Mouse (Mus musculus): ENCODE data around the gene Iqcb1. TPM values are rescaled to one million over a fixed set of nuclear protein-coding genes. Genes with fewer than 3 reads are reported as not detected.

Iqcb1 gene
- polyA plus RNA-seq, 1 experiment = 0.23 TPM

DNA sequence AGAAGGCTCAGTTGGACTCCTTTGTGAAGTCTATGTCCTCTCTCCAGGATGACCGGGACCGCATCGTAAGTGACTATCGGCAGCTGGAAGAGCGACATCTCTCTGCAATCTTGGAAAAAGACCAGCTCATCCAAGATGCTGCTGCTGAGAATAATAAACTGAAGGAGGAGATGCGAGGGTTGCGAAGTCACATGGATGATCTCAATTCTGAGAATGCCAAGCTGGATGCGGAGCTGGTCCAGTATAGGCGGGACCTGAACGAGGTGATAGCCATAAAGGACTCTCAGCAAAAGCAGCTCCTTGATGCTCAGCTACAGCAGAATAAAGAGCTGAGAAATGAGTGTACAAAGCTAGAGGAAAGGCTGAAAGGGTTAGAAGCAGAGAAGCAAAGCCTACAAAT lies 90.3 kb downstream of the Iqcb1 start:
- Histone ChIP-seq H3K4me3 (ENCODE audit: low read depth, low read length) (no peak overlapping the region), H3K4me1 (ENCODE audit: control insufficient read depth, insufficient read depth, insufficient read length, low read length) (no peaks in the 10 kb centered on the region), H3K27ac (ENCODE audit: insufficient read depth, low read depth, low read length) (no peak overlapping the region), H3K27me3 (ENCODE audit: control insufficient read depth, insufficient read depth, low read length) (no peaks in the 10 kb centered on the region), H3K36me3 (ENCODE audit: control insufficient read depth, insufficient read depth, low read length) (peaks cover 74% of the 10 kb centered on the region)
- no peak for TF ChIP-seq CTCF (IDR thresholded peaks at IDR 0.05; ENCODE audit: extremely low read depth, insufficient read length, insufficient replicate concordance, low read depth, low read length)
- TF ChIP-seq POLR2A (IDR thresholded peaks at IDR 0.05; ENCODE audit: low read depth, low read length) = no peak
- 90% methylated on average over 10 of the region's 10 CpGs for WGBS

DNA sequence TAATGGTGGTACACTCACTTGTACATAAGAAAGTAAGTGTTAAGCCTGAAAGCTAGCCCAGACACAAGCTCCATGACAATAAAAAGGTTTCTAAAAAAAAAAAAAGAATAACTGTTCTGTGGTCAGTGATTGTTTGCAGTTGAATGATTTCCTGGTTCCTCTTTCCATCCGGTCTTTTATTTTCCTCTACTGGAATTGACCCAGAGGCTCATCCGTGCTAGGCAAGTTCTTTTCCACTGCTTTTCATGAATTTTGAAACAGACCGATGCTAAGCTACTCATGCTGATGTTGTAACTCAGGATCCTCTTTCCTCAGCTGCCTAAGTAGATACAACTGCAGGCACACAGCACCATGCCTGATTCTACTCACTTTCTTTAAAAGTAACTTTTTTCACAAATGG lies 92.2 kb downstream of the Iqcb1 start:
- TF ChIP-seq POLR2A (IDR thresholded peaks at IDR 0.05; ENCODE audit: low read depth, low read length) (no peak), CTCF (IDR thresholded peaks at IDR 0.05; ENCODE audit: extremely low read depth, insufficient read length, insufficient replicate concordance, low read depth, low read length) (no peak)
- peaks cover 67% of the 10 kb centered on the region for H3K36me3 ChIP-seq (ENCODE audit: control insufficient read depth, insufficient read depth, low read length)
- WGBS = 68% methylated on average over 3 of the region's 3 CpGs

DNA sequence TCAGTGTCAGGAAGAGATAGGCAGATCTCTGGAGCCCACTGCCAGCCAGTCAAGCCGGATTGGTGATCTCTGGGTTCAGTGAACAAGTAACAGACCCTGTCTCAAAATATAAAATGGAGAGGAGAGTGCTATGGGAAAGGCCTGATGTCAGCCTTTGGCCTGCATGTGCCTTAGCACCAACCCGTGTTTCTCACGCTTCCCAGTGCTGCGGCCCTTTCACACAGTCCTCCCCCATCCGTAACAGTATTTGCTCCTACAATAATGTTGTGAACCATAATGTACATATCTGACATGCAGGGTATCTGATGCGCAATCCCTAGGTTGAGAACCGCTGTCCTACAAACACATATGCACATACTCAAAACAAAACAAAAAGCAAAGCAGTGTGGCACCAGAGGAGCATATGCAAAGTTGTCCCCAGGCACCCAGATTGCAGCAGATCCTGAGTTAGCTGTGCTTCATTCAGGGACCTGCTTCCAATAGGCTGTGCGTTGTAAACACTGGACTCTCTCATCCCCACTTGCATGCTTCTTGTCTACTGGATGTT lies 93.0 kb downstream of the Iqcb1 start:
- no peak overlapping the region for H3K27ac ChIP-seq (ENCODE audit: insufficient read depth, low read depth, low read length)
- no peak for TF ChIP-seq CTCF (IDR thresholded peaks at IDR 0.05; ENCODE audit: extremely low read depth, insufficient read length, insufficient replicate concordance, low read depth, low read length)
- TF ChIP-seq POLR2A (IDR thresholded peaks at IDR 0.05; ENCODE audit: low read depth, low read length) = no peak
- no peak overlapping the region for H3K4me3 ChIP-seq (ENCODE audit: low read depth, low read length)
- peaks cover 66% of the 10 kb centered on the region for H3K36me3 ChIP-seq (ENCODE audit: control insufficient read depth, insufficient read depth, low read length)
- WGBS = 93% methylated on average over 8 of the region's 8 CpGs
- no peaks in the 10 kb centered on the region for H3K4me1 ChIP-seq (ENCODE audit: control insufficient read depth, insufficient read depth, insufficient read length, low read length)
- no peaks in the 10 kb centered on the region for H3K27me3 ChIP-seq (ENCODE audit: control insufficient read depth, insufficient read depth, low read length)

More for the DNA sequence above, 92.2 kb downstream of the Iqcb1 start:
- Histone ChIP-seq H3K4me3 (ENCODE audit: low read depth, low read length) (no peak overlapping the region), H3K4me1 (ENCODE audit: control insufficient read depth, insufficient read depth, insufficient read length, low read length) (no peaks in the 10 kb centered on the region), H3K27ac (ENCODE audit: insufficient read depth, low read depth, low read length) (no peak overlapping the region), H3K27me3 (ENCODE audit: control insufficient read depth, insufficient read depth, low read length) (no peaks in the 10 kb centered on the region)

DNA sequence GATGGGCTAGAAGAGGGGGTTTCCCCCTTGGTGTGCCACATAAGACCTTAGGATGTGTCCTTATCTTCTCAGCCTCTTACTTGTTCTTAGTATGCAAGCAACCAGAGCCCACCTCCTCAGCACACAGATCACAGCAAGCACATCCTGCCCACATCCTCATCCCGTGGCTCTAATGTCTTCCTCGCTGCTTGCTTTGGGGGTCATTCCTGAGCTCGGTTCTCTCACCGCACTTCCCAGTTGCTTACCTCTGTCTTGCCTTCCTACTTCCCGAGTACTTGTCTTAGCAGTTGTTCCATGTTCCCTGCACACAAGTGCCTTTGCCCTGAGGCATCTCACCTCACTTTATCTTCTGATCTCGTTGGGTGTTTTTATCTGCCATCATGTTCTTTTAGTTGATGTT lies 93.8 kb downstream of the Iqcb1 start:
- Histone ChIP-seq H3K27ac (ENCODE audit: insufficient read depth, low read depth, low read length) (no peak overlapping the region), H3K4me3 (ENCODE audit: low read depth, low read length) (no peak overlapping the region), H3K36me3 (ENCODE audit: control insufficient read depth, insufficient read depth, low read length) (peaks cover 67% of the 10 kb centered on the region), H3K4me1 (ENCODE audit: control insufficient read depth, insufficient read depth, insufficient read length, low read length) (no peaks in the 10 kb centered on the region), H3K27me3 (ENCODE audit: control insufficient read depth, insufficient read depth, low read length) (no peaks in the 10 kb centered on the region)
- TF ChIP-seq POLR2A (IDR thresholded peaks at IDR 0.05; ENCODE audit: low read depth, low read length) (no peak), CTCF (IDR thresholded peaks at IDR 0.05; ENCODE audit: extremely low read depth, insufficient read length, insufficient replicate concordance, low read depth, low read length) (no peak)
- 87% methylated on average over 6 of the region's 6 CpGs for WGBS

Other genes starting within 250 kb of the Iqcb1 start
- gene Cd86, start 162.3 kb upstream of the Iqcb1 start, polyA plus RNA-seq (2012; rRNA removed) = 0.46 and 0.79 TPM in 2 replicates
- gene Ildr1, start 134.4 kb upstream of the Iqcb1 start, polyA plus RNA-seq (2012; rRNA removed) = 2.3 and 3.3 TPM in 2 replicates
- gene Slc15a2, start 43.4 kb upstream of the Iqcb1 start, polyA plus RNA-seq (2012; rRNA removed) = 0.04 and 0.39 TPM in 2 replicates
- gene Eaf2, start 46.6 kb downstream of the Iqcb1 start, polyA plus RNA-seq (2012; rRNA removed) = 1.1 and 2.4 TPM in 2 replicates
- gene Golgb1, start 46.8 kb downstream of the Iqcb1 start, polyA plus RNA-seq (2012; rRNA removed) = 28.3 and 49.7 TPM in 2 replicates
- gene Hcls1, start 106.6 kb downstream of the Iqcb1 start, polyA plus RNA-seq (2012; rRNA removed) = 4.7 and 9.0 TPM in 2 replicates
- gene Fbxo40, start 162.1 kb downstream of the Iqcb1 start, polyA plus RNA-seq (2012; rRNA removed) = not detected in 2 replicates
- 0.09 and 0.13 TPM in 2 replicates for gene Polq, start 183.4 kb downstream of the Iqcb1 start, polyA plus RNA-seq (2012; rRNA removed)